ENCODE assay signal across 30 mouse cellular contexts in genomic region chr11:121069662-121070061, GRCm38 (mm10). TPM values are rescaled to one million over a fixed set of nuclear protein-coding genes. Genes with fewer than 3 reads are reported as not detected.
"Had no signal": no experiment of that assay in that cellular context is flagged by ENCODE, and none has a peak within 500 bp of the region (broad histone marks: within the 10 kb centered on the region; RNA-seq: fewer than 3 reads in every experiment).

No protein-coding gene starts in this region.

RNA-seq across cellular contexts. Expression of gene Sectm1b, which starts 6.3 kb away (rescaled TPM):
- total RNA-seq: common myeloid progenitor, adult 5-6 weeks; forebrain, postnatal 0 days; gastrocnemius, adult 18-20 months; gastrocnemius, adult 2 months; gastrocnemius, adult 8-10 months; gastrocnemius, postnatal 10 days; gastrocnemius, postnatal 14 days; gastrocnemius, postnatal 25 days; gastrocnemius, postnatal 36 days; gastrocnemius, postnatal 4 days; granulocyte monocyte progenitor cell, adult 5-6 weeks; heart, adult 18-20 months; heart, adult 2 months; heart, adult 8-10 months had no signal
- polyA plus RNA-seq: cortical plate, adult 2 months; embryonic facial prominence, embryonic 10.5 days; embryonic facial prominence, embryonic 11.5 days; embryonic facial prominence, embryonic 12.5 days; erythroblast, embryonic 14.5 days; forebrain, embryonic 10.5 days; forebrain, embryonic 12.5 days; forebrain, embryonic 13.5 days; forebrain, embryonic 14.5 days; forebrain, embryonic 15.5 days; forebrain, embryonic 16.5 days; forebrain, postnatal 0 days; frontal cortex, adult 2 months; heart, adult 2 months; heart, embryonic 10.5 days had no signal

RNA-seq across cellular contexts. Expression of gene Sectm1a, which starts 11.4 kb away (rescaled TPM):
- total RNA-seq: common myeloid progenitor, adult 5-6 weeks; forebrain, postnatal 0 days; gastrocnemius, adult 2 months; gastrocnemius, adult 8-10 months; gastrocnemius, postnatal 14 days; gastrocnemius, postnatal 25 days; gastrocnemius, postnatal 36 days; gastrocnemius, postnatal 4 days; granulocyte monocyte progenitor cell, adult 5-6 weeks; heart, adult 2 months; heart, adult 8-10 months had no signal
- polyA plus RNA-seq: cortical plate, adult 2 months; embryonic facial prominence, embryonic 10.5 days; embryonic facial prominence, embryonic 11.5 days; embryonic facial prominence, embryonic 12.5 days; erythroblast, embryonic 14.5 days; forebrain, embryonic 10.5 days; forebrain, embryonic 12.5 days; forebrain, embryonic 13.5 days; forebrain, embryonic 14.5 days; forebrain, embryonic 15.5 days; forebrain, embryonic 16.5 days; forebrain, postnatal 0 days; frontal cortex, adult 2 months; heart, adult 2 months; heart, embryonic 10.5 days had no signal

RNA-seq across cellular contexts. Expression of gene Cd7, which starts 30.4 kb away (rescaled TPM):
- total RNA-seq: forebrain, postnatal 0 days; gastrocnemius, adult 18-20 months; gastrocnemius, adult 2 months; gastrocnemius, adult 8-10 months; gastrocnemius, postnatal 10 days; gastrocnemius, postnatal 14 days; gastrocnemius, postnatal 25 days; gastrocnemius, postnatal 36 days; gastrocnemius, postnatal 4 days had no signal
- polyA plus RNA-seq: embryonic facial prominence, embryonic 10.5 days; embryonic facial prominence, embryonic 11.5 days; erythroblast, embryonic 14.5 days; forebrain, embryonic 10.5 days; forebrain, embryonic 12.5 days; forebrain, embryonic 13.5 days; forebrain, embryonic 14.5 days; forebrain, embryonic 15.5 days; forebrain, embryonic 16.5 days; forebrain, postnatal 0 days; heart, embryonic 10.5 days had no signal

RNA-seq across cellular contexts. Expression of gene Tex19.2, which starts 48.8 kb away (rescaled TPM):
- total RNA-seq: common myeloid progenitor, adult 5-6 weeks; forebrain, postnatal 0 days; gastrocnemius, adult 18-20 months; gastrocnemius, adult 2 months; gastrocnemius, adult 8-10 months; gastrocnemius, postnatal 10 days; gastrocnemius, postnatal 14 days; gastrocnemius, postnatal 25 days; gastrocnemius, postnatal 36 days; gastrocnemius, postnatal 4 days; granulocyte monocyte progenitor cell, adult 5-6 weeks; heart, adult 18-20 months; heart, adult 2 months; heart, adult 8-10 months had no signal
- polyA plus RNA-seq: cortical plate, adult 2 months; embryonic facial prominence, embryonic 10.5 days; embryonic facial prominence, embryonic 11.5 days; embryonic facial prominence, embryonic 13.5 days; embryonic facial prominence, embryonic 14.5 days; embryonic facial prominence, embryonic 15.5 days; erythroblast, embryonic 14.5 days; forebrain, embryonic 12.5 days; forebrain, embryonic 13.5 days; forebrain, embryonic 14.5 days; forebrain, embryonic 15.5 days; forebrain, embryonic 16.5 days; forebrain, postnatal 0 days; frontal cortex, adult 2 months; heart, adult 2 months; heart, embryonic 10.5 days had no signal
